7 mouse cellular contexts compared by ENCODE assay signal in genomic region chr1:131712386-131712785, GRCm38 (mm10). TPM values are rescaled to one million over a fixed set of nuclear protein-coding genes. Genes with fewer than 3 reads are reported as not detected.
DNase-seq lines count a peak whose midpoint lies in the region; ATAC-seq lines count a peak whose summit lies in the region.

No protein-coding gene starts in this region.

- H3K36me3 ChIP-seq in intestine, embryonic 15.5 days = no peaks in the 10 kb centered on the region
- no peaks in the 10 kb centered on the region for H3K36me3 ChIP-seq in midbrain, embryonic 13.5 days

- no peak overlapping the region for H3K4me3 ChIP-seq in intestine, embryonic 15.5 days (replicated peaks)
- no peak overlapping the region for H3K4me3 ChIP-seq in midbrain, embryonic 13.5 days (replicated peaks)

- H3K9me3 ChIP-seq in intestine, embryonic 15.5 days = no peaks in the 10 kb centered on the region
- H3K9me3 ChIP-seq in midbrain, embryonic 13.5 days = no peaks in the 10 kb centered on the region

- no peaks in the 10 kb centered on the region for H3K4me1 ChIP-seq in intestine, embryonic 15.5 days (replicated peaks)
- H3K4me1 ChIP-seq in midbrain, embryonic 13.5 days (replicated peaks) = no peaks in the 10 kb centered on the region

- ATAC-seq in intestine, embryonic 15.5 days = peak; percentile 53; the same call in 1 of the 2 replicates
- peak; percentile 38; the same call in 1 of the 2 replicates for ATAC-seq in midbrain, embryonic 13.5 days

- 26% methylated on average over 2 of the region's 2 CpGs for WGBS in intestine, embryonic 15.5 days
- 30% methylated on average over 2 of the region's 2 CpGs for WGBS in midbrain, embryonic 13.5 days

- intact Hi-C loops in left cerebral cortex, postnatal 10 days (cut with DNase I) = loop anchor here (1.0 to 10.0 kb wide), 3 partner anchors 53 to 135 kb away; partner anchors contain the start of gene Slc41a1

- H3K27ac ChIP-seq in intestine, embryonic 15.5 days = no peak overlapping the region
- no peak overlapping the region for H3K27ac ChIP-seq in midbrain, embryonic 13.5 days

- peak; percentile 88 to 96 for DNase-seq in adrenal gland, adult (ENCODE audit: inconsistent age in 2 of 2, low spot score in 1 of 2)
- peak; percentile 82 to 91 for DNase-seq in cerebellum, postnatal 36 days
- peak; percentile 88 for DNase-seq in gastrocnemius, postnatal 10 days
- peak; percentile 79 to 87 for DNase-seq in left cerebral cortex, postnatal 10 days (ENCODE audit: extremely low spot score in 1 of 2, low spot score in 2 of 2)
- peak; percentile 15 to 72 for DNase-seq in spleen, adult 18-20 months

- no peaks in the 10 kb centered on the region for H3K27me3 ChIP-seq in intestine, embryonic 15.5 days (replicated peaks)
- H3K27me3 ChIP-seq in midbrain, embryonic 13.5 days = no peaks in the 10 kb centered on the region

- no peak overlapping the region for H3K9ac ChIP-seq in intestine, embryonic 15.5 days
- no peak overlapping the region for H3K9ac ChIP-seq in midbrain, embryonic 13.5 days (replicated peaks)

- H3K4me2 ChIP-seq in intestine, embryonic 15.5 days (replicated peaks) = no peak overlapping the region
- no peak overlapping the region for H3K4me2 ChIP-seq in midbrain, embryonic 13.5 days (replicated peaks)

RNA-seq across cellular contexts. Expression of gene Rab7b, which starts 23.9 kb away (rescaled TPM):
- 1 to 10 TPM; 6.3 to 9.2 TPM for total RNA-seq in gastrocnemius, postnatal 10 days (2021)
- polyA plus RNA-seq in intestine, embryonic 15.5 days (2015; fragmentation: Nextera tagmentation; extraction: Ambion mirVana) = 4.2 and 5.0 TPM in 2 replicates
- total RNA-seq in left cerebral cortex, postnatal 10 days (2021) = 1 to 10 TPM; 2.3 to 2.4 TPM
- polyA plus RNA-seq in midbrain, embryonic 13.5 days (2015; fragmentation: Nextera tagmentation; extraction: Ambion mirVana) = 0.63 and 1.1 TPM in 2 replicates

RNA-seq across cellular contexts. Expression of gene Slc26a9, which starts 31.4 kb away (rescaled TPM):
- not detected for total RNA-seq in gastrocnemius, postnatal 10 days (2021)
- 0.68 and 3.6 TPM in 2 replicates for polyA plus RNA-seq in intestine, embryonic 15.5 days (2015; fragmentation: Nextera tagmentation; extraction: Ambion mirVana)
- total RNA-seq in left cerebral cortex, postnatal 10 days (2021) = under 1 TPM; 0.18 to 0.24 TPM
- 0.03 TPM in 1 of 2 replicates, not detected in the other for polyA plus RNA-seq in midbrain, embryonic 13.5 days (2015; fragmentation: Nextera tagmentation; extraction: Ambion mirVana)
